Mouse (Mus musculus) kidney, embryonic 14.5 days (tissue): ENCODE measurements around the gene Rab9. TPM values are rescaled to one million over a fixed set of nuclear protein-coding genes. Genes with fewer than 3 reads are reported as not detected.

ENCODE experiments used
- ATAC-seq: fragments of 200-750 bp; cut with Nextera tagmentation; 2 replicates; pipeline ENCODE4 v1.8.0; 2017; ENCODE audit warnings: moderate number of reproducible peaks, mild to moderate bottlenecking, moderate TSS enrichment, moderate library complexity; ENCODE audit not compliant: low FRiP score, low TSS enrichment
- H3K27ac ChIP-seq: fragments of 300-500 bp; sonication (generic); 2 replicates; pipeline ENCODE4 v1.5.1; 2014; ENCODE audit warnings: low read depth, mild to moderate bottlenecking, low read length, moderate library complexity, mixed read lengths
- H3K27me3 ChIP-seq: fragments of 300-500 bp; sonication (generic); 2 replicates; pipeline ENCODE4 v1.6.1; 2014; ENCODE audit warnings: mild to moderate bottlenecking, low read length; ENCODE audit not compliant: control insufficient read depth, insufficient read depth
- H3K36me3 ChIP-seq: fragments of 300-500 bp; sonication (generic); 2 replicates; pipeline ENCODE4 v1.6.1; 2014; ENCODE audit warnings: low read length, mixed read lengths; ENCODE audit not compliant: control insufficient read depth, insufficient read depth
- H3K4me1 ChIP-seq: fragments of 300-500 bp; sonication (generic); 2 replicates; pipeline ENCODE4 v1.6.1; 2014; ENCODE audit warnings: low read length, mixed read lengths; ENCODE audit not compliant: control insufficient read depth, insufficient read depth
- H3K4me2 ChIP-seq: fragments of 300-500 bp; sonication (generic); replicated peaks from 2 replicates; pipeline ENCODE4 v1.6.1; 2014; ENCODE audit warnings: low read depth, mild to moderate bottlenecking, low read length
- H3K4me3 ChIP-seq: fragments of 300-500 bp; sonication (generic); 2 replicates; pipeline ENCODE4 v1.5.1; 2014; ENCODE audit warnings: mild to moderate bottlenecking, low read length
- H3K9ac ChIP-seq: fragments of 300-500 bp; sonication (generic); 2 replicates; pipeline ENCODE4 v1.6.1; 2014; ENCODE audit warnings: low read depth, mild to moderate bottlenecking, low read length, moderate library complexity
- H3K9me3 ChIP-seq: fragments of 300-500 bp; sonication (generic); 2 replicates; pipeline ENCODE4 v1.6.1; 2016; ENCODE audit warnings: low read length; ENCODE audit not compliant: control insufficient read depth
- WGBS: fragments of 180-500 bp; shearing (Covaris S2); extraction: QIAGEN DNeasy Blood & Tissue Kit; methylation state at CpG from one replicate; pipeline ENCODE4 v1.1.7; 2014; 5-methylcytosine and 5-hydroxymethylcytosine counted together
- polyA plus RNA-seq: library from polyadenylated mRNA; unstranded; fragments of >200 nt; fragmentation: Nextera tagmentation; extraction: Ambion mirVana; gene quantifications from 2 replicates; pipeline ENCODE4 v1.2.1, GENCODE M21; 2014

Gene Rab9
- polyA plus RNA-seq, 1 experiment from 2014 or later = 58.7 TPM

DNA sequence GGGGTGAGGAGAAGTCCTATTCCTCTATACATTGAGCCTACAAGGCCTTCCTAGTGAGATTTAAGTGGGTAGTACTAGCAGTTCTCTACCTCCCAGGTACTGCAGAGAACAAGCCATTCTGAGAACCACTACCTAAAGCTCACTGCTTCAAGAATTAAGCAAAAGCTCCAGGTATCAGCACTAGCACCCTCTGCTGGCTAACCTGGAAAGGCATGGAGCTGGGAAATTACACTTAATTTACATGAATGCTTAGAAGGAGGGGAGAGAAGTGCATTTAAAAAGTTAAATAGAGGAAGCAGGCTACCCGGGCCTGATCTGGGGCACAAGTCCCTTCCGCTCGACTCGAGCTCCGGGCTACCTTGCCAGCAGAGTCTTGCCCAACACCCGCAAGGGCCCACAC, 63.5 kb downstream of the Rab9 start:
- Histone ChIP-seq H3K27me3 (no peaks in the 10 kb centered on the region), H3K27ac (no peak overlapping the region), H3K4me1 (no peaks in the 10 kb centered on the region), H3K9ac (no peak overlapping the region), H3K36me3 (no peaks in the 10 kb centered on the region), H3K4me3 (no peak overlapping the region), H3K9me3 (no peaks in the 10 kb centered on the region), H3K4me2 (no peak overlapping the region)
- no peak for ATAC-seq
- WGBS = 78% methylated on average over 4 of the region's 6 CpGs

- Histone ChIP-seq H3K27ac (no peak overlapping the region), H3K9me3 (no peaks in the 10 kb centered on the region), H3K4me1 (no peaks in the 10 kb centered on the region), H3K4me3 (no peak overlapping the region), H3K9ac (no peak overlapping the region), H3K4me2 (no peak overlapping the region), H3K36me3 (peaks cover 12% of the 10 kb centered on the region; the same call in 1 of the 2 replicates), H3K27me3 (no peaks in the 10 kb centered on the region)
- no peak for ATAC-seq
Observed at GRCm38 (mm10) chrX:166407865-166408264, 71.8 kb downstream of the Rab9 start.

Other genes starting within 250 kb of the Rab9 start
- 21.4 and 24.1 TPM in 2 replicates for gene Gpm6b, start 241.0 kb downstream of the Rab9 start, polyA plus RNA-seq
- 23.3 and 28.1 TPM in 2 replicates for gene Trappc2, start 39.3 kb downstream of the Rab9 start, polyA plus RNA-seq
- 7.3 and 9.7 TPM in 2 replicates for gene Ofd1, start 39.2 kb downstream of the Rab9 start, polyA plus RNA-seq
- 5.7 and 9.9 TPM in 2 replicates for gene Tceanc, start 38.7 kb upstream of the Rab9 start, polyA plus RNA-seq
- gene Egfl6, start 105.9 kb upstream of the Rab9 start, polyA plus RNA-seq = 8.4 TPM in 2 replicates